Mouse (Mus musculus) layer of hippocampus, adult 18-20 months (tissue): ENCODE data around the gene Gm17190. TPM values are rescaled to one million over a fixed set of nuclear protein-coding genes. Genes with fewer than 3 reads are reported as not detected.
"Not testable (repeated sequence)": the region's sequence is repeated elsewhere in the genome, so short reads cannot be mapped to it uniquely, and the experiment has no call there.

Experiments
- DNase-seq, 2 experiments: peaks; one replicate each; pipeline ENCODE4 v3.0.0; 2022; ENCODE audit warnings: low spot score in 2 of 2
- long read RNA-seq: library from polyadenylated mRNA; stranded (forward); transcript quantifications from one replicate; pipeline ENCODE4 v2.0.0, GENCODE M21; 2021
- total RNA-seq, 2 experiments: library from RNA; stranded (reverse); gene quantifications; 2 replicates each; pipeline ENCODE4 v1.2.3; 2021

Gene Gm17190
- total RNA-seq, result not detected
- long read RNA-seq, result 0 reads

DNA sequence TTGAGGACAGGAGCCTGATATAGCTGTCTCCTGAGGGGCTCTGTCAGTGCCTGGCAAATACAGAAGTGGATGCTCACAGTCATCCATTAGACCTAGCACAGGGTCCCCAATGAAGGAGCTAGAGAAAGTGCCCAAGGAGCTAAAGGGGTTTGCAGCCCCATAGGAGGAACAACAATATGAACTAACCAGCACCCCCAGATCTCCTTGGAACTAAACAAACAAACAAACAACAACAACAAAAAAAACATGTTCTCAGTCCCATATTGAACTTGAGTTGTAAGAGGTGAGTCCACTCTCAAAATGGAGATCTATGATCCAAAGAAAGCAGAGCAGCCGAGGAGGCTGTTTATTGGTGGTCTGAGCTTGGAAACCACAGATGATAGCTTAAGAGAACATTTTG, at the start of gene Gm17190:
Gene Gm17190, plus strand, starts transcription at position 301 of the 400 bp plus-strand sequence.
- DNase-seq, result not testable (repeated sequence)

DNA sequence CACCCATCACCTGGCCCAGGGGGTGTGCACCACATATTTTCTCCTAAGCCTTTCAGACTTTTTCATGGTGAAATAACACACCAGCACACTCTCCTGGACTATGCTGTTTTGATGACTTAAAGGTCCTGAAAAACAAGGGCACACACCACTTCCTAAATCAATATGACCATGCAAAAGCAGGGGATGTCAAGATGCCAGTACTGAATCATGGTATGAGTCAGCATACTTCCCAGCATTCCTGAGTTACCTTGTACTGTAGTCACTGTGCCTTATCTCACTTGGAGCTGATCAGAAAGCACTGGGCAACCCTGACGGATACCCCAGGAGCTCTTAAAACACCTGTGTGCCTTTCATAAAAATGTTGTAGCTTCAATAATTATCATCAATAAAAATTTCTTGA, 42.3 kb upstream of the Gm17190 start:
- DNase-seq, result no peak

DNA sequence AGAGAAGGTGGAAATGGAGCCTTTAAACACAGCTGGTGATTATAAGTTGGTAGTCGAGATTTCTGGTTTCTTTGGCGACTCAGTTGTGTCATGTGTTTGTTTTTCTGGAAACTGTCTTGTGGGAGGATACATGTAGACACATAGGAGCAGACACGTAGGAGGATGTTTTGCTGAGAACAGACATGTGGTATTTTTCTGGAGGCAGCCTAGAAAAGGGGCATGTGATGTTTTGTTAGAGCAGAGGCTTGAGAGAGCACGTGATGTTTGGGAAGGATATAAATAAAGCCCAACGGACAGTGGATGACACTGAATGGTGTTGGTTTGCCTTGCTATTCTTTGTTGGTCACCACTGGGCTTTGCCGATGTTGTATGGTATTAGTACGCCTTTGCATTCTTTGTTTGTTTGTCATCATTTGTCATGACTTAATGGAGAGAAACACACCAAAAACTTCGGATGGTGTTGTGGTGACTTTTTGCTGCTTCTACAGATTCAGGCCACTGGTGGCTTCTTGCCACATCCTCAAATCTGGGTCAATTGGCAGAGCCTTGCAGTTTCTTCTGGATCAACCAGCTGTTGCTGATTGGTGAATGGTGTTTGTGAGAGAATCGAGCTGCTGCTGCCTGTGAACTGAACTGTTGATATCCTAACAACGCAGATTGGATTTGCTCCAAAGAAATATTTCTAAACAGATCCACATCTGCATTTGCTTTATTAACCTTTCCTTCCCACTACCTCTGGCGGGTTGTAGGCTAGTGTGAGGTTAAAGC, 41.4 kb upstream of the Gm17190 start:
- no peak for DNase-seq

DNA sequence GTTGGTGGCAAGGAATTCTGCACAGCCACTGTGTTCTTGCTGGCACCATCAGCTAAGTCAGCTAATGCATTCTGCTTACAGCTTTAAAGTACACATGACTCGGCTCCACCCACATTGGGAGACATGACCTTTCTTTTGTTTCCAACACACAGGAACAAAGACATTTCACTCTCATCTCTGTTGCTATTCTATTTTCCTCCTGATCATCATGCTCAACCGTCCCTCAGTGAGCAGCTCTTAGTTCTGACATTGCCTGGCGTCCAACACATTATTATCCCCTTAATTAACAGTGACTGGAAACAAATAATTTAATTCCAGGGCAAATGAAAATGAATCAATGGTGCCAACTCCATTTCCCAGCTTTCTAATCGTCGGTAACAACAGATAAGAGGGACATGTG, 36.5 kb upstream of the Gm17190 start:
- no peak for DNase-seq

DNA sequence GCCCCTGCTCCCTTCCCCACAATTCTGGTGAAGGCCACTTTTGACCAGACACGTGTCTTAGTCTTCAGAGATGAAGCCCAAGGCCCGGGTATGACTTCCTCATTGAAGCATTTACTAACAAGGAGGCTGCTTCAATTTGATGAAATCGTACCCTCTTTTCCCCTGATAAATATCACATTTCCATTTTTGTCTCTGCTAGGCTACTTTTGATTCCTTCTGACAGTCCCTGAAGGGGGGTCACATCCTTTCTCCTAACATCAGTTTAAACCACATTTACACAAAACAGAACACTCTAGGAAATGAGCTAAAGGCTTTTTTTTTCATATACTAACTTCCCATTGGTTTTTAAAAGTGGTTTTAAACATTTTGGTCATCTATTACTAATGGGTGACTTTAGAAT, 29.1 kb upstream of the Gm17190 start:
- DNase-seq, result no peak

DNA sequence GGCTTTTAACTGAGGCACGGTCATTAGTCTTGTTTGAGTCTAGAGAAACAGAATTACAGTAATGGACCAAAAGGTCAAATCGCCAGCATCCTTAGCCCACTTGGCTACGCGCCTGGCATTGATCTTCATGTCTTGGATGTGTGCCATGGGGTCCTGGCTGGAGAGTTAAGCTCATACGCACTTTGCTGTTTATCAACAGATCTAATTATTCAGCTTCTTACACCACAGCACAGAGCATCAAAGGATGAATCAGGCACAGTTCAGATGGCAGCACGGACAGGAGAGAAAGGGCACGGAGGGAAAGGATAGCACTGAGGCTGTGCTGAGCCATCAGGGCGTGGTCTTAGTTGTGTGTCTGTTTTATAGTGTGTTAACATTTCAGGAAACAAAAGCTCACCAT, 8.3 kb upstream of the Gm17190 start:
- no peak for DNase-seq

DNA sequence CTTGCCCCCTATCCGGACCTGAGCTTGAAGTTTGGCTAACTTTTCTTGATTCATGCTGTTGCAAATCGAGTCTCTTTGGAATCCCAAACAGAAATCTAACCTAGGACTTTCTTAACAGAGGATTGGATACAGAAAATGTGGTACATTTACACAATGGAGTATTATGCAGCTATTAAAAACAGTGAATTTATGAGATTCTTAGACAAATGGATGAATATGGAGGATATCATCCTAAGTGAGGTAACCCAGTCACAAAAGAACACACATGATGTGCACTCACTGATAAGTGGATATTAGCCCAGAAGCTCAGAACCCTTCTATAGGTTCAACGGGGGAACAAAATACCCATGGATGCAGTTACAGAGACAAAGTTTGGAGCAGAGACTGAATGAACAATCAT, 578 bp upstream of the Gm17190 start, which contains the start of gene Gm20075:
Gene Gm20075, minus strand, starts transcription at position 101 of the 400 bp plus-strand sequence.
- DNase-seq, result not testable (repeated sequence)

DNA sequence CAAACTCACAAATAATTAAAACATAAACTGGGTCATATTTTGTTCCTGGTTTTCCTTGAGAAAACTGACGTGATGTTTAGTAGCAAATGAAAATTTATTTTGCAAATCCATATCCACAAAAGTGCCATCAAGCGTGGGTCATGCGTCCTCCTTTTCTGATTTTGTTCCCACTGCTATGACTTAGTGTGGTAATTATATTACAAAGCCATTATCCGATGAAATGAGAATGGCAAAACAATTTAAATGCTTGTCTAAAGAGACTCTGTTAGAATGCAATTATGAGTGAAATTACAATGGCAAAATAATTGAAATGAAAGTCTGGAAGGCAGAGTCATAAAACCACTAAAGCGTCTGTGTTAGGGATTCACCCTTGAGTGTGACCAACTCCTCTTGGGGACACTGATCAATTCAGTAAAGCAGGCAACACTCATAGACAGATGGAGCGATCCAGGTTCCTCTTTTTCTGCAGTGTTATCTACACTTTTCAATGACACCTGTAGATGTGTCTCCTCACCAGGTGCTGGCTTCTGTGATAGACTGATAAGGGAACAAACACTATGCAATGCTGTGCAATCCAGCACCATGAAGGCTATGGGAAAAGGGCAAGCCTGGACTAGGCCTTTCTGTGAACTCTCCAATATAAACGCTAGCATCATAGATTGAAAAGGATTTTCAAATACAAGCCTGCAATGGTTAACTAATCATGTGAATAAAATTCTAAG, 3.9 kb downstream of the Gm17190 start:
- DNase-seq, result no peak

DNA sequence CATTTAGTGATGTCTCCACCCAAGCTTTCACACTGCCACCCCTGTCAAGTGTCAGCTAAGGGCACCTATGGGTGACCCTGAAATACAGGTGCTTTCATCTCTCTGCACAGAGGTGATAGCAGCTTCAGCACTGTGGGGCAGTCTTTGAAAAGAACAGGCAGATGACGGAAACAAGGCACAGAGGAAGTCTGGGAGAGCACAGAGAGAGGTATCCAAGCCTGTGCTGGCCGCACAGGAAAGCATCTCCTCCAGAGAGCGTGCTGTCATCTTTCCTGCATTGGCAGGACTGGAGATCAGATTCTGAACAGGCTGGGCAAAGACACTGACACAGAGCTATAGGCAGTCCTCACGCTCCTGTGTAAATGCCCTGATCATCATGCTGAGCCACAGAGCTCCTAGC, 9.1 kb downstream of the Gm17190 start:
- DNase-seq, result no peak

DNA sequence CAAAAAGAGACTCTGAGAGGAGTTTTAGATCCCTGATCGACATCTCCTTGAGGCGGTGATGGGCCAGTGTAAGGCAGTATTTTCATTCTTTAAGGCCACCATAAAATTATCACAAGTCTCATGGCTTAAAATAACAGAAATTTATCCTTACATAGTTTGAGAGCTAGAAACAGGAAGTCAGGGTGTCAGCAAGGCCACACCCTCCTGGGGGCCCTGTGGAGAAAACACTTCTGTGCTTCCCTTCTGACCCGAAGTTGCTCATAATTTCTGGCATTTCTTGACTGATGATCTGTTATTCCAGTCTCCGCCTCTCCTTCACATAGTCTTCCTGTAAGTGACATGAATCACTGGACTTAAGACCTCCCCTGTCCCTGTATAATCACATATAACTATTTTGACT, 24.5 kb downstream of the Gm17190 start:
- DNase-seq, result no peak

DNA sequence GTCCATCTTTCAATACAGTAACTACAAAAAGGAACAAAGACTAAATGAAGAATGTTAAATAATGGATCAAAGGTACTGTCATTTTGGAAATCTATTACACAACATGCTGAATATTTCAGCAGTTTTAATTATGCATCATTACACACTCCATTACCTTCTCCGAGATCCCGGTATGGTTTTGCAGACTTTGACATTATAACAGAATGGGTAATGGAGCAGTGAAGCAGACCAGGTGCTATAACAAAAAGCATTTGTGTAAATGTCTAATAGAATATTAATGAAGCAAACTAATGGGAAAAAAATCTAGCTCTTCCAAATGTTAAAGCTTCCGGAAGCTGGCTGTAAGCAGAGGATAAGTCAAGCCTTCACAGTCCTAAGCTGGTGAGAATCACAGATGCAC, 28.9 kb downstream of the Gm17190 start:
- no peak for DNase-seq

DNA sequence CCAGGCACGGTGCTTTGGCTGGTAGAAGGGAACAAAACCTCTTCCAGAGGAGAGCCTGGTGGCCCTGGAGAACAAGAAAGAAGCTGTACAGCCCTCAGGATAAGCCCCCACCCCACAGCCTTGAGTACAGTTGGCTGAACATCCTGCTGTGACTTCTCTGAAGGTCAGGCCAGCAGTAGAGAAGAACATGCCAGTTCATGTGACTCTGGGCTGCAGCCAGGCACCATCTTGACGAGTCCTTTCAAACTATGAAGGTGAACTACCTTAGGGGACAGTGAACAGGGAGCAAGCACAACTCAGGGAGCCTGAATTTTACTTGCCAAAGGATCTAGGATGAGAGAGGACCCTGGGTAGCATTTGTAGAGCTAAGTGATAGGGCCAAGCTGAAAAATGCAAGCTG, 30.9 kb downstream of the Gm17190 start:
- no peak for DNase-seq

DNA sequence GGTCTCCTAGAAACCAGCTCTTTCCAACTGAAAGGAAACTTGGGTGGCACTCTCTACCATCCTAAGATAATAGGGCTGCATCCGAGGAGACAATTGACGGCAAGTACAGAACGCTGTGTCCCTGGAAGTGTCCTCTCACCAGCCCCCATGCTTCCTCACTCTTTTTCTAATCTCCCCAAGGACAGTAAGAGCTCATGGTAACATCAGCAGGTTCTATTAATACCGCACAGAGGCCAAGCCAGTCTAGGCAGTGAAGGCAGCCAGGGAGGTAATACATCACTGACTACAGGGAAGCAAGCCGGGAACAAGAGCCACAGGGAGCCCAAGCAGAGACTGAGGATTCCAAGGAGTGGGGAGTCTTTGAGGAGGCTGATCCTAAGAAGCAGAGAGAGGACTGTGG, 43.2 kb downstream of the Gm17190 start:
- no peak for DNase-seq

DNA sequence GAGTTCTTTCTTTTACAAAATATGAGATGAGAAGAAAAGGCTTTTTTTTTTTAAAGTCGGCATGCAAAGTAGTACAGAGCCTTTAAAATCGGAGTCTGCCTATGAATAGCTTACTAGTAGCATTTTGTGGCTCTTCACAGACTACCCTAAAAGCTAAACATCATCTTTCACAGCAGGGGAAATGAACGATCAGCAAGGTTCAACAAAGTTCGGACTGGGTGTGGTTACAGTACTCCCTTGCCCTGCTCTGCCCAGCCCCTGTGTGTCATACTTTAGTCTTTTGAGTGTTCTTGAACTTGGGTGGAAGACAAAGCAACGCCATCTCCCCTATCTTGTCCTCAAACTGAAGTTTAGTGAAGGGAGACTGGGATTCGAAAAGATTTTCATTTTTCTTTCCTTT, 44.8 kb downstream of the Gm17190 start:
- no peak for DNase-seq

DNA sequence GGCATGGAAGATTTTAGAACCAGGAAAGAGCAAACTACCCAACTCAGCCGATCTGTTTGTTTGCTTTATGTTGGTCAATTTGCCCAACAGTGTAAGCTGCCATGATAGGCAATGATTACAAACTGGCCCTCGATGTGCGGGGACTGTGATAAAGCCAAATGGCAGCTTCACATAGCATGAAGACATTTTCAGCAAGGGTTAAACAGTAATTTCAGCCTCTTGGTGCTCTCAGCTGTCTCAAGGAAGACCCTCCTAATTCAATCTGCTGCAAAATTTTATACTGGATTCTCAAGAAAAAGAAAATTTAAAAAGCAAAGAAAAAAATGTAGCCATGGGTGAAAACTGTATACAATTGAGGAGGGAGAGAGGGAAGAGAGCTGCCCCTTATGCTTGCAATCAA, 47.2 kb downstream of the Gm17190 start:
- DNase-seq, result no peak

DNA sequence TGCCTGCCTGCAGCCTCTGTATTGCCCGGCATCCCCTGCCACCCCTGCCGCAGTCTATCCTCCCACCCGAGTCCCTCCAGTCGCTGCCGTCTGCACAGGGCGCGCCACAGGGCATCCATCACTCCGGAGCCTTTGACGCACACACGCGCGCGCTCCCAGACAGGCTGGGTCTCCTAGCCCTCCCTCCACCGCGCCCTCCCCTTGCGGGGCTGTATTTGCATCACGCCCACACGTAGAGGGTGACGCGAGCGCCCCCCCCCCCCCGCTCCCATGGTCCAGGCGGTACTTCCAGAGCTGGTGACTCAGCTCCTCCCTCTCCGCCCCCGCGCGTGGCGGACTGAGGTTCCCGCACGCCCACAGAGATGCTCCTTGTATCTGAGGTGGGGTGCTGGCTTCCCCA, 49.2 kb downstream of the Gm17190 start:
- DNase-seq, result peak; percentile 35 to 68

DNA sequence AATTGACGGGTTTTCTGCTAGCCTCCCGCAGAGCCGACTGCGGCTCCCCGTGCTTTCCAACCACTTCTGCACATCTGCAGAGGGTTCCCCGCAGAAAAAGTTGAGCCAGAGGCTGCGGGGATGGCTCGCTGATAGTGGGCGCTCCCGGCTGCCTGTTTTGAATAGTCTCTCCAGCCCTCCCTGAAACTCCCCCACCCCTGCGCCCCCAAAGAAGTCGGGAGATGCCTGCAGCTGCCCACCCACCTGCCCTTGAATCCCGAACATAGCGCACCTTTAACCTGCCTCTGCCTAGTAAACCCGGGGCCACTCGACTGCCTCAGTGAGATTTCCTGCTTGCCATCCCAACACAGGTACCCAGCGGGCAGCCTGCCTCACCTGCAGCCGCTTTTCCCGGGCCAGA, 50.1 kb downstream of the Gm17190 start:
- DNase-seq, result peak in 1 of 2 experiments; percentile 11

DNA sequence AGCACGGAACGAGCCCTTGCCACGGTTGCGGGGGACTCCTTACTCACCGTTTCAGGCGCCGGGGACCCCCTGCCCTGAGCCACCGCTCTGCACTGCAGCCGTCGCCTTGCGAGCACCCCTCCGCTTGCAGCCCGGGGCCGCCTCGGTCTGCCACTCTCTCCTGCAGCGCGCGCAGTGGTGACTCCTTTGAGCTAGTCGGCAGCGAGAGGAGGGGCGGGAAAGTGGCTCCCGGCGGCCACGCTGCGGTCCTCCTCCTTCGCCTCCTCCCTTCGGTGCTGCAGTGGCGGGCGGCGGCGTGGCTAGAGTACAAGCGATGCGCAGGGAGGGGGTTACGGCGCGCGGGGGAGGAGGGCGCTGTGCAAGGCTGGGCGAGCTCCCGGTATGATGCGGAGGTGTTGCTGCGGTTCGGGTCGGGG, 50.6 kb downstream of the Gm17190 start, which contains the start of gene Sv2c:
Gene Sv2c, minus strand, starts transcription at position 177 of the 416 bp plus-strand sequence.
- peak in 1 of 2 experiments; percentile 34 for DNase-seq
